In the genomic region with DNA sequence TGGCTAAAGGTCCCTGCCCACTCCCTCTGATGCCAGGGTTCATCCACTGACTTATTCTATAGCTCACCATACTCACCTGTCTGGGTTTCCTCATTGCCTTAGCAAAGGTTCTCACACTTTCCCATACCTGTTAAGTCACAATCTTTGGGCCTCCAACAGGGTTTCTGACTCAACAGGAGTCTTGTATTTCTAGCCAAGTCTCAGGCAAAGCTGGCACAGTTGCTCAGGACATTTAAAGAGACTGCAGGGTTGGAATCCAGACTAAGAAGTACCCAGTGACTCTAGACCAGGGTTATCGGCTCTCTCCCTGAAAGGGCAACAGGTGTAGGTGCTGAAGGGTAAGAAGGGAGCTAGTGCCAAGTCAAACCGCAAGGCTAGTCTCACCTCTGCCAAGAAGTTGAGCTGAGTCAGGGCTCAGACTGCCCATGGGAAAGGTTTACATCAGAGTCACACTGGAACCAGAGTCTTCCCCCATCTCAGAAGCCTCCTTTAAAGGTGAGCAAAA, we compare ENCODE assay signal across 20 mouse cellular contexts.
A peak's percentile ranks its signal among the peaks of the same experiment; 100 is the strongest.
DNase-seq lines count a peak whose midpoint lies in the region; ATAC-seq lines count a peak whose summit lies in the region.
"Had no signal": no experiment of that assay in that cellular context is flagged by ENCODE, and none has a peak within 500 bp of the region (broad histone marks: within the 10 kb centered on the region; RNA-seq: fewer than 3 reads in every experiment).

No protein-coding gene starts in this region.

- ATAC-seq in midbrain, embryonic 15.5 days (replicated peaks): no peak
- ATAC-seq: CD4-positive, CD25-positive, alpha-beta regulatory T cell, adult 4 months; forebrain, embryonic 14.5 days had no signal

- H3K27ac ChIP-seq in midbrain, embryonic 15.5 days: no peak overlapping the region
- H3K27ac ChIP-seq: embryonic facial prominence, embryonic 13.5 days; forebrain, embryonic 10.5 days; gastrocnemius, adult 2 months; heart, embryonic 13.5 days; hindbrain, embryonic 15.5 days had no signal

- peak; percentile 9 for DNase-seq in adrenal gland, postnatal 14 days
- DNase-seq in adrenal gland, adult (ENCODE audit: inconsistent age in 2 of 2, low spot score in 1 of 2): no peak
- peak; percentile 69 to 77 for DNase-seq in lung, adult 18-20 months
- no peak for DNase-seq in lung, postnatal 14 days
- DNase-seq in fibroblast of lung, adult 2 months (ENCODE audit: low read depth): peak; percentile 22
- DNase-seq in spleen, postnatal 14 days (ENCODE audit: low spot score in 2 of 2): no peak
- DNase-seq: adrenal gland, postnatal 10 days; B cell, adult 2 months; cerebellum, postnatal 36 days; gastrocnemius, adult 2 months; gastrocnemius, postnatal 25 days; heart, postnatal 36 days had no signal

- 90% methylated on average over 2 of the region's 2 CpGs for WGBS in midbrain, embryonic 15.5 days

- no peak overlapping the region for H3K4me3 ChIP-seq in midbrain, embryonic 15.5 days
- H3K4me3 ChIP-seq: embryonic facial prominence, embryonic 13.5 days; forebrain, embryonic 10.5 days; gastrocnemius, adult 2 months; heart, embryonic 13.5 days; hindbrain, embryonic 15.5 days had no signal

- H3K27me3 ChIP-seq in midbrain, embryonic 15.5 days (replicated peaks): no peaks in the 10 kb centered on the region
- H3K27me3 ChIP-seq: embryonic facial prominence, embryonic 13.5 days; heart, embryonic 13.5 days; hindbrain, embryonic 15.5 days had no signal

- no peak overlapping the region for H3K4me2 ChIP-seq in midbrain, embryonic 15.5 days
- H3K4me2 ChIP-seq: embryonic facial prominence, embryonic 13.5 days; heart, embryonic 13.5 days; hindbrain, embryonic 15.5 days had no signal

- no peak overlapping the region for H3K9ac ChIP-seq in midbrain, embryonic 15.5 days
- H3K9ac ChIP-seq: embryonic facial prominence, embryonic 13.5 days; heart, embryonic 13.5 days; hindbrain, embryonic 15.5 days had no signal

- no peaks in the 10 kb centered on the region for H3K9me3 ChIP-seq in midbrain, embryonic 15.5 days
- H3K9me3 ChIP-seq: embryonic facial prominence, embryonic 13.5 days; forebrain, embryonic 10.5 days; heart, embryonic 13.5 days; hindbrain, embryonic 15.5 days had no signal

- H3K36me3 ChIP-seq in midbrain, embryonic 15.5 days (replicated peaks): no peaks in the 10 kb centered on the region
- H3K36me3 ChIP-seq: embryonic facial prominence, embryonic 13.5 days; forebrain, embryonic 10.5 days; G1E; heart, embryonic 13.5 days; hindbrain, embryonic 15.5 days had no signal

- H3K4me1 ChIP-seq in midbrain, embryonic 15.5 days: no peaks in the 10 kb centered on the region
- H3K4me1 ChIP-seq: embryonic facial prominence, embryonic 13.5 days; forebrain, embryonic 10.5 days; heart, embryonic 13.5 days; hindbrain, embryonic 15.5 days had no signal

Comparison
In these comparisons a context has a peak if more than half of its experiments do, and no peak if none do; other contexts are left out.
1. DNase-seq: peak in adrenal gland, postnatal 14 days (single experiment), lung, adult 18-20 months (2 of 2) and fibroblast of lung, adult 2 months (single experiment); none in adrenal gland, adult (0 of 2), lung, postnatal 14 days (single experiment) and spleen, postnatal 14 days (0 of 2).